Mouse (Mus musculus): ENCODE measurements around the gene Insrr.
"Not testable (repeated sequence)": the region's sequence is repeated elsewhere in the genome, so short reads cannot be mapped to it uniquely, and the experiment has no call there.

Gene Insrr

DNA sequence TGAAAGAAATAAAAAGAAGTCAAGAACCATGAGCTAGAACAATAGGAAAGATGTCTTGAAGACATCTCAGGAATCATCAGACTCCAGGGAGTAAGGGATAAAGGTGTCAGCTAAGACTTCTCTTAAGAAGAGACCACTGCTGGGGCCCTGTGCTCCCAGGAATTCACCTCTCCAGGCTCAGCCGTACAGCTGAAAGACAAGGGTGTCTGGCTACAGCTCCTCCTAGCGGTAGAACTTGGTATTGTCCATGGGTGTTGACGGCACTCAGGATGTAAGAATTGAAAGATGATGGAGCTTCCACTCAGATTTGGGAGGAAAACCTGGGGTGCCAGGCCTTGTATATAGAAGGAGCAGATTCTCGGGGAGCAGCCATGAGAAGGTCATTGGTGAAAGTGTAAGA lies 41.9 kb downstream of the Insrr start:
- peak; percentile 42 for DNase-seq

DNA sequence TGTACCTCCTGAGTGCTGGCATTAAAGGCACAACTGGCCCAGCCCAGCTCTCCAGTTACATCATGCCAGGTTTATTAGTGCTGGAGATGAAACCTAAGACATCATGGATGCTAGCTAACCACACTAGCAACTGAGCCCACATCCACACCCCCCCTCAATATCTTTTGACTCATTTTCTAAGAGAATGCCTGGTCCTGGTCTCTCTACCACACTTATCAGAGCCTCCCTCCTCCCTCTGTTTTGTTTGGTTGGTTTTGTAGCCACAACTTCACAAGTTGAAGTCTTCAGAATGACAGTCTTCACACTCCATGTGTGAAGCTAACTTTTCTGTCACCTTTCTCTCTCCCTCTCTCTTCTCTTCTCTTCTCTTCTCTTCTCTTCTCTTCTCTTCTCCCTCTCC lies 44.1 kb downstream of the Insrr start:
- DNase-seq: no peak

DNA sequence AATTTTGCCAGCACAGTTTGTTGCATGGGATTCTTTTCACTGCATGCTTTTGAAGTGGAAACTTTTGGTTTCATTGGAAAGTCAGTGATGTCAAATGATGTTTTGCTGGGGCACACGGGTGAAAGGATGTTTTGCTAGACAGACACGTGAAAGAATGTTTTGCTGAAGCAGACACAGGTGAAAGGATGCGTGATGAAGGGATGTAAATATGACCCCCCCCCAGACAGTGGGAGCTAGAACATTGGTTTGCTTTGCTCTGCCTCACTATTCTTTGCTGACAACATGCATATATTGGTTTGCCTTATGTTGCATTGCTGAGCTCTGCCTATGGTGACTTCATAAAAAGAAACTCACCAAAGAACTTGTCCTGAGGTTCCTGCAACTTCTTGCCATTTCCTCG lies 48.2 kb downstream of the Insrr start:
- DNase-seq: no peak

DNA sequence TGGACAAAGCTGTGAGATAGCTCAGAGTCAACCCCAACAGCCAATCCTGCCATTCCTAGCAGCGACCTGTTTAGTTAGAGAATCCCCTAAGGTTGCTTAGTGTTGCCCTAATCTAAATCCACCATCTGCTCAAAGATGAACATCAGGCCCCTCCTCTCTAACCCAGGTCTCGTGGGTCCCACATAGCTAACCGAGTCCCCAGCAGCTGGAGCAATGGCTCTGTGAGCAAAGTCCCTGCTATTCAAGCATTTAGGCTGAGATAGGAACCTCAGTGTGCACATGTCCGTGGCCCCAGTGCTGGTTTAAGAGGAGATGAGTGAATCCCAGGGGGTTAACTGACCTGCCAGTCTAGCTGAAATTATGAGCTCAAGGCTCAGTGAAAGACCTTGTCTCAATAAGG lies 49.4 kb downstream of the Insrr start:
- no peak for DNase-seq

DNA sequence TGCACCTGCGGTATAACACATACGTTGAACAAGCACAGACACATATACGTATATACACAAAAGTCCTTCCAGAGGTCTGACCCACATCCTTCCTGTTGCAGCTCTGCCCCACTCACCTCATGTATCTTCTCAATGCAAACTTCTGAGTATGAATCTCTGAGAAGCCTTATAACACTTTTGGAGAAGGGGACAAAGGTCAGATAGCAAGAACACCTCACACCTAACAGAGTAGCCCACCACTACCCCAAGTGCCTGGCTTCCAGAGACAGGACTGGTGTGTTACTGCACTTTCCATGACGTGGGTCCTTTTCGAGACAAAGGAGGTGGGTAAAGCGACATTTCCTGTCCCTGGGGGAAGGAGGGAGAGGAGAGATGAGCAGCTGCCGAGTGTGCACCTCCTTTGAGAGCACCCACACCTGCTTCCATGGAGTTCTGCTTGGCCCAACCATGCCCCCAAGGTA lies 49.9 kb downstream of the Insrr start, which contains the start of gene Sh2d2a:
TSS of gene Sh2d2a (plus strand) at position 106 of the 461 bp plus-strand sequence.
- DNase-seq: no peak

DNA sequence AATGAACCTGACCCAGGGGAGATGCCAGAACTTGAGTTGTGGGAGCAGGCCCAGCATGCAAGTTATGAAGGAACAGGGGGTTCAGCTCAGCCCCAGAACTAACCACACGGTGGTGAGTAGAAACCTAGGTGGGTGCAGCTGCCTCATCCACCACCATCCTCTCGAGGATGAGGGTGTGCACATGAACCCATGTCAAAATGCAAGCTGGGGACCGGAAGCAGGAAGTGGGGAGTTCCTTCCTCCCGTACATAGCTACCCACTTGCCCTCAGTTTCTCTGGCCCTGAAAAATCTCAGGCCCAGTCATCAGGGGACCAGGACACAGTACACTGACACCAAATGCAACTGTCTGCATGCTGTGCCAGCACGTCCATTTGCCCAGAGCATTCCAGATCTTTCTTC lies 50.9 kb downstream of the Insrr start:
- no peak for DNase-seq

DNA sequence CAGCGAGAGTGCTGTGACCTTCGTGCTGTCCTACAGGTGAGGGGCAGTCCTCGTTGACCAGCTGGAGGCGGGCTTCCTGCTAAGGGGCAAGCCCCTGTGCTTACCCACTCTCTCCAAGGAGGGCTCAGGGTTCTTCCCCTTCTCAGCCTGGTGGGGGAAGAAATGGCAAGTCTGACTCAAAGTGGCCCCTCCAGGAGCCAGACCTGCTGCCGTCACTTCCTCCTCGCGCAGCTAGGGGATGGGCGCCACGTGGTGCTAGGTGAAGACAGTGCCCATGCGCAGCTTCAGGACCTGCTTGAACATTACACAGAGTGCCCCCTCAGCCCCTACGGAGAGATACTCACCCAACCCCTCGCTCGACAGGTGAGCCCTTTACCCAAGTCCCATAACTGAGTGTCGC lies 52.4 kb downstream of the Insrr start:
- DNase-seq: no peak

DNA sequence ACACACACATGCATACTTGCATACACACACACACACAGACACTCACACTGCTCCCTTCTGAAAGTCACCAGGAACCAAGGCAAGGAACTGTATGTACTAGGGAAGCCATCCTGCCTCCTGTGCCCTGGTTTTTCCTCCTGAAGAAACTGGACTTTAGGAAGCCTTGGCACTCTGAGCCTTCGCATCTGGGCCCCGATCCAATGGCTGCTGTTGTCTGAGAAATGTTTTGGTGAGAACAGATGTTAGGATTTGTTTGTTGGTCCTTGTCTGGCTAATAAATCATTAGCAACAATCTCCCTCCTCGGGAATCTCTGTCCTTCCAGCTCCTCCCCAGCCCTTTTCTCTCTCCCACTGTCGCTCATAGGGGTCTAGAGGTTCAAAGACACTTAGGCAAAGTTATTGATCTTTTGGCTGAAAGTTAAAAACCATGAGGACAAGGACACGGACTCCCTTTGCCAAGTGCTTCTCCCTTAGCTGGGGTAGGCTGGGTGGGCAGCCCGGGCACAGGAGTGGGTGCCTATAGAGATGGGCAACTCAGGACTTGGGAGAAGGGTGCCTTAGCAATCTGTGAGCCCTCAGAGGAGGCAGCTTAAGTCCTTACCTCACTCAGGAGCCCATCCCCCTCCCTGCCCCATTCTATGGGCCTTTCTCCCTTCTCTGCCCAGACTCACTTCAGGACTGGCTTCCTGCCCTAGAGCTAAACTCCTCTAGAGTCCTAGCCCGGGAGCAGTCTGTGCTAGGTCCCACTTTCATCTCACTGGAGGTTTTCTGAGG lies 58.2 kb downstream of the Insrr start:
- DNase-seq: no peak

DNA sequence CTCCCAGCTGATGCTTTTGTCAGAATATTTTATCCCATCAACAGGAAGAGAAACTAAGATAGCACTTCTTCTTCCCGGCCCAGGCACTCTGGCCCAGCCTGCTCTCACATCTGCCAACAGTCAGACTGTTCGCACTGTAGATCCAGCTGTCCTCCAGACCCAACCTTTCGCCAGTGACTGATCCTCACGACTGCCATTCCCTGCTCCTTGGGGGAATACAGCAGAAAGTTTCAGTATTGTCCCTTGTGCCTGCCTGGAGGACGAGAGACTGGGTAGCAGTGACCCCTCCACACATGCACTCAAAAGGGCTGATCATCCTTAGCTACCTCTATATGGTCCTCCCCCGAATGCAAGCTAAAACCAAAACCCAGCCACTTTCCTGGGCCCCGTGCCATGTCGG lies 59.2 kb downstream of the Insrr start:
- no peak for DNase-seq

DNA sequence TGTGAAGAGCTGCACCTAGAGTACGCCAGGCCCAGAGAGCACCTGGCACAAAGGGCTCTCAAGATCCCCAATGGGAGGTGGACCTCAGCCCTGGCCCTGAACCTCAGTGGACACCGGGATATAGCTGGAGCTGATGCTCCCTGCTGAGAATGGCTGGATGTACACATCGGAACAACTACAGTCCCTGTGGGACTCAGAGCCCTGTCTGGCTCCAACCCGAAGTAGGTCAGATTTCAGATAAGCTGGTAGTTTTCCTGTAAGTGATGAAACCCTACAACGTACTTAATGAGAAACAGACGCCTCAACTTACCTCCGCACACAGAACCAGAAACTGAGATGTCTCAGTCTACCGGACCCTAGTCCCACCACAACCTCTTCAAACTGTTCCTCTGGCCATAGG lies 60.9 kb downstream of the Insrr start:
- DNase-seq: no peak

DNA sequence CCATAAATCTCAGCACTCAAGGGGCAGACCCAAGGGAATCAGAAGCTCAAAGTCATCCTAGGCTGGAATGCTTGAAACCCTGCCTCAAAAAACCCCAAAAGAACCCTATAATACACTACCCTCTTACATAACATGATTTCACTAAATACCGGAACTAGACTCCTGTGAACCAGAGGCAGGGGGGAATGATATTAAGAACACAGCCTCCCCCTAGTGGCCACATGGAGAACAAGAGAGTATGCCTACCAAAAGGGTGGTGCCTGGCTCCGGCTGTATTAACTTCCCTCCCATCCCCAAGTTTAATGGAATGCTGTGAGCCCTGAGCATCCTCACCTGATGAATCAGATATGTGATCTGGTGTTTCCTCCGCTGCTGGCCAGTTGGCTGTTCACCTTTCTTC lies 63.1 kb downstream of the Insrr start:
- DNase-seq: peak; percentile 77

DNA sequence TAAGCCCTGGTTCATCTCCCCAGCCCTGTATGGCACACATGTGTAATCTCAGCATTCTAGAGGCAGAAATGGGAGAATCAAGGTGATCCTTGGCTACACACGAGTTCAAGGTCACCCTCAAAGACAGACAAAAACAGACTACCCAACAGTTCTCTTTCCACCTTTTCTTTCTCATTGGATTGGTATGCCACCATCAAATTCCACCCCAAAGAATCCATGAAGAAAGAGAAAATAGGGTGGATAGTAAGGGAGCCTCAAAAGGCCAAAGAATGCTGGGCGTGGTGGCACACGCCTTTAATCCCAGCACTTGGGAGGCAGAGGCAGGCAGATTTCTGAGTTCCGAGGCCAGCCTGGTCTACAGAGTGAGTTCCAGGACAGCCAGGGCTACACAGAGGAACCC lies 67.4 kb downstream of the Insrr start:
- not testable (repeated sequence) for DNase-seq

All from layer of hippocampus, adult 9-11 months (tissue).